Mouse (Mus musculus) bone marrow, adult 2 months (tissue): Measurements from ENCODE around the gene Mfap3.

Experiments used
- CTCF ChIP-seq: fragments of 200-500 bp; IDR thresholded peaks from 2 replicates; pipeline ENCODE4 v1.5.1; 2011; ENCODE audit warnings: low read length, control low read depth; ENCODE audit not compliant: control insufficient read depth, insufficient read depth
- POLR2A ChIP-seq: fragments of 200-500 bp; IDR thresholded peaks from 2 replicates; pipeline ENCODE4 v1.6.1; 2011; ENCODE audit warnings: low read depth, mild to moderate bottlenecking, control low read depth, low read length, borderline replicate concordance; ENCODE audit not compliant: control insufficient read depth

DNA sequence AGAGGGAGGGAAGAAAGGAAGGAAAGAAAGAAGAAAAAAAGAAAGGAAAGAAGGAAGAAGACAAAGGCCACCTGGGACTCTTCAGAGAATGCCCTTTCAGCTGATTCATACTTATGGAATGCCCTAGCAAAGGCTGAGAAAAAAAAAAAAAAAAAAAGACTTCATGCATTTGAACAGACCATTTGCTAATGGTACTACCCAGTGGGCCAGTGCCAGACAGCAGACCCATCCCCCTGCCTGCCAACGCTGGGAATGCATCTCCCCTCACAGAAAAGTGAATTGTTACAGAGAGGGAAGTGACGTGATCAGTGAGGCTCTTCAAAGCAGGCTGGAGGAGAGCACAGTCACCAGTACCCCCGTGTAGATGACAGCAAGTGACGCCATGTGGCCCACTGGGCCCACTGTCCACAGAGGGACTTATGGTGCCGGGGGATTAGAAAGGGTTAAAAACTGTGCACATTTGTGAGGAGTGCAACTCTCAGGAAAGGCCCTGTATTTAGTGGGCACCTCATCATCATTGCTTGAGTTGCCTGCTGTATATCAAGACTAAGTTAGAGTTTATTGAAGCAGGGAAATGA lies 21.5 kb downstream of the Mfap3 start:
- TF ChIP-seq CTCF (no peak), POLR2A (no peak)
